Mouse (Mus musculus) heart, embryonic 12.5 days (tissue): ENCODE results near the gene Ifna1. TPM values are rescaled to one million over a fixed set of nuclear protein-coding genes. Genes with fewer than 3 reads are reported as not detected.
"Not testable (repeated sequence)": the region's sequence is repeated elsewhere in the genome, so short reads cannot be mapped to it uniquely, and the experiment has no call there.

Source experiments
- ATAC-seq: fragments of 200-750 bp; cut with Nextera tagmentation; 2 replicates; pipeline ENCODE4 v1.8.0; 2017; ENCODE audit warnings: moderate TSS enrichment, moderate library complexity; ENCODE audit not compliant: insufficient number of reproducible peaks, low FRiP score
- H3K27ac ChIP-seq: fragments of 300-500 bp; sonication (generic); 2 replicates; pipeline ENCODE4 v1.5.1; 2016; ENCODE audit warnings: mild to moderate bottlenecking, moderate library complexity; ENCODE audit not compliant: poor library complexity, severe bottlenecking
- H3K27me3 ChIP-seq: fragments of 300-500 bp; sonication (generic); replicated peaks from 2 replicates; pipeline ENCODE4 v1.6.1; 2016; ENCODE audit warnings: mild to moderate bottlenecking, moderate library complexity
- H3K36me3 ChIP-seq: fragments of 300-500 bp; sonication (generic); 2 replicates; pipeline ENCODE4 v1.6.1; 2016; ENCODE audit warnings: mild to moderate bottlenecking, moderate library complexity
- H3K4me1 ChIP-seq: fragments of 300-500 bp; sonication (generic); replicated peaks from 2 replicates; pipeline ENCODE4 v1.6.1; 2016; ENCODE audit warnings: mild to moderate bottlenecking
- H3K4me2 ChIP-seq: fragments of 300-500 bp; sonication (generic); 2 replicates; pipeline ENCODE4 v1.6.1; 2016; ENCODE audit warnings: mild to moderate bottlenecking, moderate library complexity
- H3K4me3 ChIP-seq: fragments of 300-500 bp; sonication (generic); 2 replicates; pipeline ENCODE4 v1.5.1; 2016; ENCODE audit warnings: mild to moderate bottlenecking
- H3K9ac ChIP-seq: fragments of 300-500 bp; sonication (generic); 2 replicates; pipeline ENCODE4 v1.6.1; 2016; ENCODE audit warnings: mild to moderate bottlenecking, moderate library complexity
- H3K9me3 ChIP-seq: fragments of 300-500 bp; sonication (generic); replicated peaks from 2 replicates; pipeline ENCODE4 v1.6.1; 2016; ENCODE audit warnings: mild to moderate bottlenecking, moderate library complexity
- WGBS: fragments of 180-500 bp; shearing (Covaris S2); methylation state at CpG from one replicate; pipeline ENCODE4 v1.1.7; 2016; 5-methylcytosine and 5-hydroxymethylcytosine counted together
- polyA plus RNA-seq: library from polyadenylated mRNA; unstranded; fragments of >200 nt; fragmentation: Nextera tagmentation; extraction: Ambion mirVana; gene quantifications from 2 replicates; pipeline ENCODE4 v1.2.1, GENCODE M21; 2016

Gene Ifna1
- polyA plus RNA-seq: not detected in 2 replicates

DNA sequence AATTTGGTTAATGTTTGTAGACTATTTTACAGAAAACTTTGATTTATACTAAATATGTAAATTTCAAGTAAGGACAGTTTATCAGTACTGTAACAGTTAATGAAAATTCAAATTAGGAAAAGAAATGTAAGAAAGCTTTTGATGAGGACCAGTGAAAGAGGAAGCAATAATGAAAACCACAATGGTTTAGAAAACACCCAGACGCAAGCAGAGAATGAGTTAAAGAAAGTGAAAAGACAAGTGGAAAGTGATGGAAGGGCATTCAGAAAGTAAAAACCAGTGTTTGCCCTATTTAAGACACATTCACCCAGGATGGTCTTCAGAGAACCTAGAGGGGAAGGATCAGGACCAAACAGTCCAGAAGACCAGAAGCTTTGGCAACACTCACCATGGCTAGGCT is at the start of gene Ifna1:
TSS of gene Ifna1 (plus strand) at position 390 of the 400 bp plus-strand sequence.
- no peaks in the 10 kb centered on the region for H3K4me1 ChIP-seq
- no peaks in the 10 kb centered on the region for H3K9me3 ChIP-seq
- ATAC-seq: no peak
- no peak within 1 kb of the TSS for H3K4me3 ChIP-seq
- H3K27me3 ChIP-seq: 0 out of 2 replicates have a peak, but pooled peaks cover 3% of the 10 kb centered on the region
- H3K4me2 ChIP-seq: no peak within 1 kb of the TSS
- no peak within 1 kb of the TSS for H3K27ac ChIP-seq
- 82% methylated on average over 1 of the region's 1 CpGs for WGBS
- H3K36me3 ChIP-seq: no peaks in the 10 kb centered on the region
- H3K9ac ChIP-seq: no peak within 1 kb of the TSS

DNA sequence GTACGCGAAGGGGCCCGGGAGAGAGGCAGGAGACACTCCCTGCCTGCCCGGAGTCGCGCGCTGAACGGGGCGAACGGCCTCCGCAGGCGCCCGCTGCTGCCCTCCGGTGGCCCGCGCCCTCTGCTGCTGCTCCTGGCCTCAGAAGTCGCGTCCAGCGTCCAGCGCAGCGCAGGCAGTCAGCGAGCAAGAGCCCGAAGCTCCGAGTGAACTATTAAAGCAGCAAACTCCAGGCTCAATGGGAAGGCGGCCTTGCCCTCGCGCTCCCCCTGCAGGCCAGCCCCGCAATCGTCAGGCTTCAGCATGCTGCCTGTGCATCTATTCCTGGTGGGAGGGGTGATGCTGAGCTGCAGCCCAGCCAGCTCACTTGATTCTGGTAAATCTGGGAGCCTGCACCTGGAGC is 46.9 kb upstream of the Ifna1 start, which contains the start of gene Gm13287:
TSS of gene Gm13287 (plus strand) at position 301 of the 400 bp plus-strand sequence.
- not testable (repeated sequence) for ATAC-seq, H3K9me3 ChIP-seq, H3K27ac ChIP-seq, H3K4me3 ChIP-seq, H3K27me3 ChIP-seq, H3K4me1 ChIP-seq, H3K9ac ChIP-seq, H3K36me3 ChIP-seq
- peak within 1 kb of the TSS; percentile 49 for H3K4me2 ChIP-seq
- no CpG with 5 or more reads among the region's 29 CpGs for WGBS

- H3K27ac ChIP-seq, H3K27me3 ChIP-seq, H3K4me1 ChIP-seq, H3K9ac ChIP-seq, ATAC-seq, H3K9me3 ChIP-seq, H3K36me3 ChIP-seq, H3K4me3 ChIP-seq: not testable (repeated sequence)
- WGBS: no CpG with 5 or more reads among the region's 8 CpGs
- peak within 1 kb of the TSS; percentile 44 for H3K4me2 ChIP-seq
Observed at GRCm38 (mm10) chr4:88805231-88805630, 44.7 kb upstream of the Ifna1 start, which contains the start of gene Gm13288. TSS of gene Gm13288 (plus strand) at chr4:88805531.

DNA sequence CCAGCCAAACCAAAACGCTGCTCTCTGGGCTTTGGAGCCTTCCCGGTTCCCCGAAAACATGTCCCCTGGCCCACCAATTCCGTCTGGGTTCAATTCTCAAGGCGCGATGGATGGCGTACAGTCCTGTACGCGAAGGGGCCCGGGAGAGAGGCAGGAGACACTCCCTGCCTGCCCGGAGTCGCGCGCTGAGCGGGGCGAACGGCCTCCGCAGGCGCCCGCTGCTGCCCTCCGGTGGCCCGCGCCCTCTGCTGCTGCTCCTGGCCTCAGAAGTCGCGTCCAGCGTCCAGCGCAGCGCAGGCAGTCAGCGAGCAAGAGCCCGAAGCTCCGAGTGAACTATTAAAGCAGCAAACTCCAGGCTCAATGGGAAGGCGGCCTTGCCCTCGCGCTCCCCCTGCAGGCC is 44.1 kb upstream of the Ifna1 start:
- not testable (repeated sequence) for H3K27me3 ChIP-seq, H3K36me3 ChIP-seq, H3K4me3 ChIP-seq, H3K9me3 ChIP-seq, H3K4me1 ChIP-seq, H3K9ac ChIP-seq, ATAC-seq, H3K27ac ChIP-seq
- peak overlapping the region; percentile 44 for H3K4me2 ChIP-seq
- 0% methylated on average over 8 of the region's 34 CpGs for WGBS

- H3K27me3 ChIP-seq: 0 out of 2 replicates have a peak, but pooled peaks cover 8% of the 10 kb centered on the region
- H3K9me3 ChIP-seq: no peaks in the 10 kb centered on the region
- H3K9ac ChIP-seq: no peak within 1 kb of the TSS
- H3K4me3 ChIP-seq: no peak within 1 kb of the TSS
- no peak within 1 kb of the TSS for H3K27ac ChIP-seq
- H3K4me1 ChIP-seq: no peaks in the 10 kb centered on the region
- no peaks in the 10 kb centered on the region for H3K36me3 ChIP-seq
- no peak within 1 kb of the TSS for H3K4me2 ChIP-seq
- WGBS: 58% methylated on average over 3 of the region's 3 CpGs
- no peak for ATAC-seq
Observed at GRCm38 (mm10) chr4:88815928-88816327, 34.0 kb upstream of the Ifna1 start, which contains the start of gene Ifna7. TSS of gene Ifna7 (plus strand) at chr4:88816228.

DNA sequence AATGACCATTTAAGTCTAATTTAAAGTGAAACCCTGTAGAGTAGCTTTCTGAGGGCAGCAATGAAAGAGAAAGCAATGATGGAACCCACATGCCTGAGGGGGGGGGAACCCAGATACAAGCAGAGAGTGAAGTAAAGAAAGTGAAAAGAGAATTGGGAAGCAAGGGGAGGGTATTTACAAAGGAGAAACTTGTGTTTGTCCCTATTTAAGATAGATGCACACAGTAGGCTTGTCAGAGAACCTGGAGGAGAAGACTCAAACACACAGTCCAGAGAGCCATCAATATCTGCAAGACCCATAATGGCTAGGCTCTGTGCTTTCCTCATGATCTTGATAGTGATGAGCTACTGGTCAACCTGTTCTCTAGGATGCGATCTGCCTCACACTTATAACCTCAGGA is 30.2 kb upstream of the Ifna1 start, which contains the start of gene Ifna11:
TSS of gene Ifna11 (plus strand) at position 301 of the 400 bp plus-strand sequence.
- no peak for ATAC-seq
- Histone ChIP-seq H3K36me3 (no peaks in the 10 kb centered on the region), H3K9ac (no peak within 1 kb of the TSS), H3K4me1 (no peaks in the 10 kb centered on the region), H3K9me3 (no peaks in the 10 kb centered on the region), H3K27ac (no peak within 1 kb of the TSS), H3K27me3 (0 out of 2 replicates have a peak, but pooled peaks cover 6% of the 10 kb centered on the region), H3K4me3 (no peak within 1 kb of the TSS), H3K4me2 (no peak within 1 kb of the TSS)
- WGBS: 82% methylated on average over 1 of the region's 1 CpGs

GRCm38 (mm10) chr4:88822995-88823394 is 26.9 kb upstream of the Ifna1 start:
- Histone ChIP-seq H3K9me3 (no peaks in the 10 kb centered on the region), H3K27me3 (no peaks in the 10 kb centered on the region), H3K4me3 (no peak overlapping the region), H3K4me1 (no peaks in the 10 kb centered on the region), H3K27ac (no peak overlapping the region), H3K9ac (no peak overlapping the region), H3K36me3 (no peaks in the 10 kb centered on the region), H3K4me2 (no peak overlapping the region)
- ATAC-seq: no peak
- 25% methylated on average over 4 of the region's 4 CpGs for WGBS

GRCm38 (mm10) chr4:88827116-88827515 is 22.8 kb upstream of the Ifna1 start, which contains the start of gene Ifna6:
TSS of gene Ifna6 (plus strand) at chr4:88827416.
- not testable (repeated sequence) for H3K36me3 ChIP-seq, H3K4me3 ChIP-seq, H3K9me3 ChIP-seq, H3K27me3 ChIP-seq, H3K9ac ChIP-seq, H3K4me1 ChIP-seq, ATAC-seq, H3K4me2 ChIP-seq, H3K27ac ChIP-seq

DNA sequence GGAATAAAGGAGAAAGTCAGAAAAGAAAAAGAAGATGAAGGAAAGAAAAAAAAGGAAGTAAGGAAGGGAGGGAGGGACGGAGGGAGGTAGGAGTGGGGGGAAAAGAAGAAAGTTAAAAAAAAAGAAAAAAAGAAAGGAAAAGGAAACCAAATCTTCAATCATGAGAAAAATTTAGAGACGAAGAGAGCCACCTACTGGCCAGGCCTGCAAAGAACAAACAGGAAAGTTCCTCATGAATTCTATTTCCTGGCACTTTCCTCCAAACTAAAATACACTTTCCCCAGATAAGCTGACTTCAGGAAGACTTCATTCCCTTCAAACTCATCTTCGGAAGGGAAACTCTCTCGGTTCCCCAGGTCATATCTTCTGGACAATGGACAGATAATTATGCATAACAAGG is 19.4 kb upstream of the Ifna1 start:
- Histone ChIP-seq H3K27ac (no peak overlapping the region), H3K9ac (no peak overlapping the region), H3K36me3 (no peaks in the 10 kb centered on the region), H3K4me1 (no peaks in the 10 kb centered on the region), H3K9me3 (no peaks in the 10 kb centered on the region), H3K4me3 (no peak overlapping the region), H3K4me2 (no peak overlapping the region), H3K27me3 (no peaks in the 10 kb centered on the region; the same call in 1 of the 2 replicates)
- ATAC-seq: no peak
- WGBS: 28% methylated on average over 4 of the region's 4 CpGs

- H3K4me2 ChIP-seq, H3K27ac ChIP-seq, H3K9me3 ChIP-seq, H3K27me3 ChIP-seq, H3K9ac ChIP-seq, ATAC-seq, H3K4me3 ChIP-seq, H3K36me3 ChIP-seq, H3K4me1 ChIP-seq: not testable (repeated sequence)
- 58% methylated on average over 1 of the region's 1 CpGs for WGBS
Observed at GRCm38 (mm10) chr4:88835225-88835624, 14.7 kb upstream of the Ifna1 start, which contains the start of gene Ifna5. TSS of gene Ifna5 (plus strand) at chr4:88835525.

DNA sequence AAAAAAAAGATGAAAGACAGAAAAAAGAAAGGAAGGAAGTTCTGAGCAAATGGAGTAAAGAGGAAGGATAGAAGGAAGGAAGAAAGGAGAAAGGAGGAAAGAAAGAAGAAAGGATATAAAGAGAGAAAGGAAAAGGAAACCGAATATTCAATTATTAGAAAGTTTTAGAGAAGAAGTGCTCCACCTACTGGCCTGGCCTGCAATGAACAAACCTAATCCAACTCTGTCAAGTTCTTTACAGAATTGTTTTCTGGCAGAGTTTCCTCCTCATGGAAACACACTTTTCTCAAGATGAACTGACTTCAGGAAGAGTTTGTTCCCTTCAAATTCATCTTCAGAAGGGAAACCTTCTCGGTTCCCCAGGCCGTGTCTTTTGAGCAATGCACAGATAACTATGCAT is 11.1 kb upstream of the Ifna1 start:
- Histone ChIP-seq H3K9ac (no peak overlapping the region), H3K4me3 (no peak overlapping the region), H3K27ac (no peak overlapping the region), H3K4me1 (no peaks in the 10 kb centered on the region), H3K9me3 (no peaks in the 10 kb centered on the region), H3K27me3 (peaks cover 5% of the 10 kb centered on the region; the same call in 1 of the 2 replicates), H3K4me2 (no peak overlapping the region), H3K36me3 (no peaks in the 10 kb centered on the region)
- 40% methylated on average over 3 of the region's 3 CpGs for WGBS
- ATAC-seq: no peak

DNA sequence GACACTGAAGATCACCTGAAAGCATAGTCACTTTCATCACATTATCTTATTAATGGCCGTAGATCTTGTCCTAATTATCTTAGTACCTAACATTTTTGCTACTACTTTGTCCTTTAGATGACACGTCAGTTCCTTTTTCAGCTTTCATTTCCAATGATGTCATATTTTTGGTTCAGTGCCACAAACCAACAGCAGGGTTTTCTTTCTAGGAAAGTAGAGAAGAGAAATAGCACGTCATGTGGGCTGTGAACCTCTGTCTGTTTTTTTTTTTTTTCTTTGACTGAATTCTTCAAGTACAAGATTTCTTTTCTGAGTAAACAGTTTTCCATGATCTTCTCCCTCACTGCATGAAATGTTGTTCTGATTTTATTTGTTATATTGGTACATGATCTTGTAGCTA is 9.8 kb upstream of the Ifna1 start:
- H3K27ac ChIP-seq: no peak overlapping the region
- H3K9me3 ChIP-seq: no peaks in the 10 kb centered on the region
- no peak for ATAC-seq
- no peaks in the 10 kb centered on the region for H3K4me1 ChIP-seq
- H3K27me3 ChIP-seq: peaks cover 5% of the 10 kb centered on the region; the same call in 1 of the 2 replicates
- no peaks in the 10 kb centered on the region for H3K36me3 ChIP-seq
- WGBS: 58% methylated on average over 3 of the region's 3 CpGs
- no peak overlapping the region for H3K4me2 ChIP-seq
- H3K4me3 ChIP-seq: no peak overlapping the region
- H3K9ac ChIP-seq: no peak overlapping the region
